Mouse (Mus musculus) heart, postnatal 0 days (tissue): ENCODE measurements around the gene Lsp1.

Experiments
- CTCF ChIP-seq: IDR thresholded peaks from 2 replicates; pipeline ENCODE4 v1.5.1; 2016; ENCODE audit warnings: antibody characterized with exemption, control low read depth, low read depth
- EP300 ChIP-seq: IDR thresholded peaks from 2 replicates; pipeline ENCODE4 v1.6.1; 2016; ENCODE audit warnings: antibody characterized with exemption, low read depth

- no peak for TF ChIP-seq CTCF
- TF ChIP-seq EP300 = no peak
These were observed 42.6 kb downstream of the Lsp1 start for GRCm38 (mm10) chr7:142503206-142503605.
